Mouse (Mus musculus): ENCODE measurements at regions not wholly inside any gene's neighbourhood (a gene's known extent, or its start where the extent isn't known, plus 50 kb on each side); places are given as distances from the start of the nearest gene placed in this dataset.

- peak; percentile 65 for DNase-seq (ENCODE audit: low read depth, low spot score)
Observed at GRCm38 (mm10) chr15:84616880-84617279, 52.5 kb upstream of the Prr5 start.

GRCm38 (mm10) chr15:84613536-84614527 is 55.6 kb upstream of the Prr5 start:
- peak; percentile 83 for DNase-seq (ENCODE audit: low read depth, low spot score)

- DNase-seq (ENCODE audit: low read depth, low spot score): no peak
Observed at GRCm38 (mm10) chr15:84612961-84613360, 55.3 kb upstream of the Rtl6 start.

- no peak for DNase-seq (ENCODE audit: low read depth, low spot score)
Observed at GRCm38 (mm10) chr15:84609825-84610442, 52.3 kb upstream of the Rtl6 start.

- DNase-seq (ENCODE audit: low read depth, low spot score): no peak
Observed at GRCm38 (mm10) chr15:84609063-84609462, 51.4 kb upstream of the Rtl6 start.
